Mouse (Mus musculus) kidney, adult 2 months (tissue): ENCODE measurements at regions not wholly inside any gene's neighbourhood (a gene's known extent, or its start where the extent isn't known, plus 50 kb on each side); places are given as distances from the start of the nearest gene placed in this dataset.

Source experiments
- CTCF ChIP-seq: fragments of 200-500 bp; conservative IDR thresholded peaks from 2 replicates; pipeline ENCODE4 v1.5.1; 2011; ENCODE audit warnings: low read depth, mild to moderate bottlenecking, control low read depth, low read length, moderate library complexity, mixed read lengths; ENCODE audit not compliant: insufficient read depth, insufficient read length
- POLR2A ChIP-seq: fragments of 200-500 bp; IDR thresholded peaks from one replicate; pipeline ENCODE4 v1.6.1; 2011; ENCODE audit warnings: low read depth, low read length, control low read depth

GRCm38 (mm10) chr15:61100807-61101206 is 178.0 kb upstream of the A1bg start:
- TF ChIP-seq CTCF = no peak
- no peak for TF ChIP-seq POLR2A
